Mouse (Mus musculus) thymus, adult 2 months (tissue): ENCODE measurements around the gene Dgcr6. TPM values are rescaled to one million over a fixed set of nuclear protein-coding genes. Genes with fewer than 3 reads are reported as not detected.

ENCODE experiments used
- DNase-seq: peaks from one replicate; pipeline ENCODE4 v3.0.0; 2021
- H3K27ac ChIP-seq: fragments of 200-500 bp; 2 replicates; pipeline ENCODE4 v1.5.1; 2012; ENCODE audit warnings: low read length, control low read depth; ENCODE audit not compliant: control insufficient read depth, insufficient read depth
- H3K27me3 ChIP-seq: fragments of 200-500 bp; 2 replicates; pipeline ENCODE4 v1.6.1; 2012; ENCODE audit warnings: mild to moderate bottlenecking, low read length, moderate library complexity, mixed read lengths; ENCODE audit not compliant: control insufficient read depth, insufficient read depth
- H3K36me3 ChIP-seq: fragments of 200-500 bp; 2 replicates; pipeline ENCODE4 v1.6.1; 2012; ENCODE audit warnings: mild to moderate bottlenecking, low read length, moderate library complexity; ENCODE audit not compliant: control insufficient read depth, insufficient read depth
- H3K4me1 ChIP-seq: fragments of 200-500 bp; replicated peaks from 2 replicates; pipeline ENCODE4 v1.6.1; 2012; ENCODE audit warnings: low read length; ENCODE audit not compliant: control insufficient read depth, insufficient read depth
- H3K4me3 ChIP-seq: fragments of 200-500 bp; 2 replicates; pipeline ENCODE4 v1.5.1; 2012; ENCODE audit warnings: mild to moderate bottlenecking, low read length, control low read depth, moderate library complexity; ENCODE audit not compliant: control insufficient read depth, insufficient read depth
- CTCF ChIP-seq: fragments of 200-500 bp; IDR thresholded peaks from 2 replicates; pipeline ENCODE4 v1.5.1; 2012; ENCODE audit warnings: mild to moderate bottlenecking, control low read depth, low read length, moderate library complexity, borderline replicate concordance; ENCODE audit not compliant: control insufficient read depth, poor library complexity, insufficient read depth; ENCODE audit errors: extremely low read depth
- POLR2A ChIP-seq: fragments of 200-500 bp; IDR thresholded peaks from 2 replicates; pipeline ENCODE4 v1.6.1; 2012; ENCODE audit warnings: mild to moderate bottlenecking, low read length, control low read depth, moderate library complexity; ENCODE audit not compliant: control insufficient read depth, poor library complexity, insufficient read depth; ENCODE audit errors: extremely low read depth
- WGBS: fragments of 180-500 bp; shearing (Covaris S2); methylation state at CpG from one replicate; pipeline ENCODE4 v1.1.7; 2018; 5-methylcytosine and 5-hydroxymethylcytosine counted together
- polyA plus RNA-seq: library from polyadenylated mRNA; depleted of rRNA; stranded (reverse); fragments of >200 nt; gene quantifications from 2 replicates; pipeline ENCODE4 v1.2.3, GENCODE M21; 2012

Gene Dgcr6
- polyA plus RNA-seq, 1 experiment: 117 TPM

DNA sequence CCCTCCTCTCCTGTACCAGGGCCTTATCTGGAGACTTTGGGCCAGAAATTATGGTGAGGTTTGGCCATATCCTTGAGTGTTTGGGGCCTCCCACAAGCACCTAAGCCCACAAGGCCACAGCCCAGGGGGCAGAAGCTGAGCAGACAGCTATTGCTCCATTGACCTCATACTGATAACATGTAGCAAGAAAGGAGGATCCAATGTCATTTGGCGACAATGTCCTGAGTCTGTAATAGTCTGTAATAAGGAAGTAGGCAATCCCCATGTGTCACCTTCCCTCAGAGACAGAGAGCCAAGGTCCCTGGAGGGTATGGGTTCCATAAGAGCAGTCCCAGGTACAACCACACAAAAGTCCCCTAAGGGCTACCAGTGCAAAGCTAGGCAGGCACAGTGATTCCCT lies 29.6 kb downstream of the Dgcr6 start:
- Histone ChIP-seq H3K4me3 (no peak overlapping the region), H3K4me1 (peaks cover 25% of the 10 kb centered on the region), H3K27me3 (no peaks in the 10 kb centered on the region), H3K36me3 (no peaks in the 10 kb centered on the region), H3K27ac (no peak overlapping the region)
- 97% methylated on average over 1 of the region's 1 CpGs for WGBS
- TF ChIP-seq POLR2A: no peak
- TF ChIP-seq CTCF: no peak
- DNase-seq: no peak

DNA sequence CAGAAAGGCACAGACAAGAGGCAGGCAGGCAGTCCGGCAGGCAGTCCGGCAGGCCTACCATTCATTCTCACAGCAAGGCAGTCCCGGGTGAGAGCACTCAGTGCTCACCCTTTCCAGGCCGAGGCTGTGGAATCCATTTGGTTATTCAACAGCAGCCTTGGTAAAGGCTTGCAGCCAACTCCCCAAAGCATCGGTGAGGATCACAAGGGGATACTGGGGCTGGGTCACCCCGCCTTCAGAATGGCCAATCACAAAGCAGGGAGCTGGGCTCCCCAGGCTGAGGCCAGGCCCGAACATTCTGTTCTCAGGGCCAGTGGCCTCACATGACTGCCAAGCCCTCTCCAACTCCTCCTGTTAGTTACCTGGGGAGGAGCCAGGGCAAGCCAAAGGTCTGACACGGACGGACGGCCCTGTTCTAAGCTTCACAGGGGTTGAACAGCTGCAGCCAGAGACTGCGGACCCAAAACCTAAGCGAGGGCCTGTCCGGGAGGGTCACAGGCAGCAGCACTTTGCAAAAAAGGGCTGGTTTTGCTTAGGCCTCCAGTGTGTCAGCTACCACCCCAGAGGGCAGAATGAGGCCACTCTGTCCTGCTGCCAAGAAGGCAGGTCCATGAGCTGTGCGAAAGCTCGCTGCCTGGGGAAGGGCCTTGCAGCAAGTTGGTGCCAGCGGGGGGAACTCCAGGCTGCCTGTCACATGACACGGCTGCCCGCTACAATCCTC lies 30.7 kb downstream of the Dgcr6 start:
- Histone ChIP-seq H3K4me3 (no peak overlapping the region), H3K27me3 (no peaks in the 10 kb centered on the region), H3K27ac (no peak overlapping the region), H3K36me3 (no peaks in the 10 kb centered on the region), H3K4me1 (peaks cover 29% of the 10 kb centered on the region)
- no peak for TF ChIP-seq POLR2A
- no peak for TF ChIP-seq CTCF
- DNase-seq: no peak
- 95% methylated on average over 18 of the region's 18 CpGs for WGBS

DNA sequence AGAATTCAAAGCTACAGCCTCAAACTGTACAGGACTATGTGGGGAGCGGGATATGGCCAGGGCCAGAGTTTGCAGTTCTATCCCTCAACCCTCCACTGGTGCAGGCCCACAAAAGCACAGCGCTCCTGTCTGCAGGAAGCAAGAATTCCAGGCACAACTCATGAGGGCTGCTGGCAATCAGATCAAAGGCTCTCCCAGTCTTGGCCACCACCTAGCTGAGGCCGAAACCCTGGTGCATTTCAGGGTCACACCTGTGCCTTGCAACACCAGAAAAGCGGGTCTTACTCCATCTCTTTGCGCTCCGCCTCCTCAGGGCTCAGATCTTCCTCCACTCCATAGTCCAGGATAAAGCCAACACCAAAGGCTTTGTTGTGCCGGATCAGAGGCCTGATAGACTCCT lies 31.6 kb downstream of the Dgcr6 start:
- peaks cover 35% of the 10 kb centered on the region for H3K4me1 ChIP-seq
- TF ChIP-seq CTCF: no peak
- H3K27me3 ChIP-seq: no peaks in the 10 kb centered on the region
- no peak overlapping the region for H3K4me3 ChIP-seq
- 97% methylated on average over 7 of the region's 7 CpGs for WGBS
- no peak overlapping the region for H3K27ac ChIP-seq
- H3K36me3 ChIP-seq: no peaks in the 10 kb centered on the region
- no peak for DNase-seq

DNA sequence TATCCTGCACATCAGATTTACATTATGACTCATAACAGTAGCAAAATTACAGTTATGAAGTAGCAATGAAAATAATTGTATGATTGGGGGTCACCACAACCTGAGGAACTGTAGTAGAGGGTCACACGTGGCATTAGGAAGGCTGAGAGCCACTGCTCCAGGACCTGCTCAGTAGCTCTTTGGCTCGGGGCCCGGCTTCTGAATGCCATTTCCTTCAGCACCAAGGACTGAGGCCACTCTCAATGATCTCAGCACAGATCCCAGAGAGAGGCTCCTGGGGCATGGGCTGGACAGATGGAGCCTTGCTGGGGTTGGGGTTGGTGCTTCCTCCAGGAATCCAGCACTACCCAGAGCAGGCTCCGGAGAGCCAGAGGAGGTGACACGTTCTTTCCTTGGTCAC lies 34.4 kb downstream of the Dgcr6 start:
- Histone ChIP-seq H3K27me3 (no peaks in the 10 kb centered on the region), H3K4me1 (peaks cover 22% of the 10 kb centered on the region), H3K36me3 (no peaks in the 10 kb centered on the region), H3K4me3 (no peak overlapping the region), H3K27ac (no peak overlapping the region)
- TF ChIP-seq POLR2A (no peak), CTCF (no peak)
- WGBS: 95% methylated on average over 5 of the region's 5 CpGs
- DNase-seq: no peak

DNA sequence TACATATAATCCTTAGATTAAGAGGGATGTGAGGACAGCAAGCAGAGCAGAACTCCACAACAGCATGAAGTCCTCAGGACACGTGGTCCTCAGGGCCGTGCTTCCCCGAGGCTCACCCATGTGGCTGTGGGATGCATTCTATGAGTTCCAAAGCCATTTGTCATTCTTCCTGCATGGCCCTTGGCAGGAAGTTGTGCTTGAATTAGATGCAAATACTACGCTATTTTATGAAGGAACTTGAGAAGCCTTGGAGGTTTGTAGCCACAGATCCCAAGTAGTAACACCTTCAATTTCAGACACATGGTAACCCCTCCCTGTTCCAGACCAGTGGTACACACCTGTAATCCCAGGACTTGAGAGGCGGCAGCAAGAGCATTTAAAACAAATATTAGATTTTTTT lies 43.7 kb downstream of the Dgcr6 start:
- Histone ChIP-seq H3K36me3 (no peaks in the 10 kb centered on the region), H3K27ac (no peak overlapping the region), H3K4me1 (peaks cover 2% of the 10 kb centered on the region; the same call in 1 of the 2 replicates), H3K4me3 (no peak overlapping the region), H3K27me3 (no peaks in the 10 kb centered on the region)
- no peak for DNase-seq
- TF ChIP-seq CTCF: no peak
- no peak for TF ChIP-seq POLR2A
- WGBS: 40% methylated on average over 5 of the region's 5 CpGs

DNA sequence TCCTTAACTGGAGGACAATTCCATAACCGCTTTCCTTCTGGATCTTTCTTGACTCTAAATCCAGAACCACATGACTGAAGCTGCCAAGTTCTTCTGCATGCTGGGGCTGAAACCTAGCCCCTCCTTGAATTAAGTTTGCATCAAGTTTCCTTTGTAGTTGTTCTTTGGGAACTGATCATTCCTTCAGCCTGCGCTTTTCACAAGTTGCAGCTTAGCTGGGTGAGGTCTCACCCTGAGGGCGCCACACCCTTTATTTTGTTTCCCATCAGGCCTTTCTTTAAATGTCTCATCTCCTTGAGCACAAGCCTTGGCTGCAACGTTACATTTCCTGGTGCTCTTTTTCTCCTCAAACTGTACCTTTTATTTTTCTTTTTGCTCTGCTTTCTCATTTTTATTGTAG lies 50.2 kb downstream of the Dgcr6 start:
- Histone ChIP-seq H3K36me3 (no peaks in the 10 kb centered on the region), H3K4me1 (peaks cover 2% of the 10 kb centered on the region; the same call in 1 of the 2 replicates), H3K27me3 (no peaks in the 10 kb centered on the region), H3K4me3 (no peak overlapping the region), H3K27ac (no peak overlapping the region)
- WGBS: 82% methylated on average over 4 of the region's 4 CpGs
- DNase-seq: no peak
- no peak for TF ChIP-seq POLR2A
- no peak for TF ChIP-seq CTCF

DNA sequence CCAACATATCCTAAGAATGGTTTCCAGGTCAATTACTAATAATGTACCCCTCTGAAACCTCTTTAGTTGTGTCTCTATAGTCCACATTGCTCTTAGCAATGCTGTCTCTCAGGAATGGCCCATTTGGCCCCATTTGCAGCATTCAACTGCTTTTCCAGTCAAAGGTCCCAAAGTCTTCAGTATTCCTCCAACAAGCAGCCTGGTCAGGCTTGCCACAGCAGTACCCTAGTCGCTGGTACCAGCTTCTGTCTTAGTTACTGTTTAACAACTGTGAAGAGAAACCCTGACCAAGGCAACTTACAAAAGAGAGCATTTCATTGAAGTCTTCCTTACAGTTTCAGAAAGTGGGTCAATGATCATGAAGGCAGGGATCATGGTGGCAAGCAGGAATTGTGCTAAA lies 50.7 kb downstream of the Dgcr6 start:
- H3K27me3 ChIP-seq: no peaks in the 10 kb centered on the region
- no peak overlapping the region for H3K4me3 ChIP-seq
- H3K4me1 ChIP-seq: peaks cover 2% of the 10 kb centered on the region; the same call in 1 of the 2 replicates
- H3K36me3 ChIP-seq: no peaks in the 10 kb centered on the region
- 89% methylated on average over 1 of the region's 1 CpGs for WGBS
- no peak for DNase-seq
- H3K27ac ChIP-seq: no peak overlapping the region
- TF ChIP-seq CTCF (no peak), POLR2A (no peak)
